Mouse (Mus musculus) left cerebral cortex, adult 11 months (tissue): ENCODE measurements around the gene Cpt1c.
A peak's percentile ranks its signal among the peaks of the same experiment; 100 is the strongest.

Experiments used
- DNase-seq: peaks from one replicate; pipeline ENCODE4 v3.0.0; 2022; ENCODE audit warnings: low spot score

Gene Cpt1c

GRCm38 (mm10) chr7:44999753-45000152, 25.1 kb upstream of the Cpt1c start:
- DNase-seq, result no peak

- no peak for DNase-seq
Measured at GRCm38 (mm10) chr7:44998501-44998955, 23.9 kb upstream of the Cpt1c start, which contains the start of gene Bcl2l12. Gene Bcl2l12 (minus strand): TSS chr7:44998712.

GRCm38 (mm10) chr7:44997940-44998428, 23.3 kb upstream of the Cpt1c start:
- DNase-seq, result no peak

GRCm38 (mm10) chr7:44997231-44997939, 22.7 kb upstream of the Cpt1c start, which contains the start of gene Irf3:
Gene Irf3 (plus strand): TSS chr7:44997648.
- peak; percentile 92 for DNase-seq

GRCm38 (mm10) chr7:44996672-44997071, 22.0 kb upstream of the Cpt1c start:
- DNase-seq, result no peak

GRCm38 (mm10) chr7:44986879-44987718, 12.4 kb upstream of the Cpt1c start:
- no peak for DNase-seq

- DNase-seq, result peak; percentile 99
Measured at GRCm38 (mm10) chr7:44986192-44986878, 11.7 kb upstream of the Cpt1c start, which contains the start of gene Prmt1. Gene Prmt1 (minus strand): TSS chr7:44986568.

- DNase-seq, result peak; percentile 58
Measured at GRCm38 (mm10) chr7:44985595-44986191, 11.0 kb upstream of the Cpt1c start.

GRCm38 (mm10) chr7:44984833-44985164, 10.1 kb upstream of the Cpt1c start:
- DNase-seq, result no peak

- DNase-seq, result no peak
Measured at GRCm38 (mm10) chr7:44983944-44984832, 9.5 kb upstream of the Cpt1c start.

- peak; percentile 62 for DNase-seq
Measured at GRCm38 (mm10) chr7:44983085-44983484, 8.4 kb upstream of the Cpt1c start.

- DNase-seq, result no peak
Measured at GRCm38 (mm10) chr7:44981539-44981938, 6.9 kb upstream of the Cpt1c start.

GRCm38 (mm10) chr7:44978300-44978699, 3.6 kb upstream of the Cpt1c start:
- DNase-seq, result no peak

- DNase-seq, result no peak
Measured at GRCm38 (mm10) chr7:44975117-44975419, 417 bp upstream of the Cpt1c start.

GRCm38 (mm10) chr7:44973415-44974130, 1.1 kb downstream of the Cpt1c start:
- DNase-seq, result no peak

- no peak for DNase-seq
Measured at GRCm38 (mm10) chr7:44971142-44971541, 3.5 kb downstream of the Cpt1c start.

GRCm38 (mm10) chr7:44970231-44970691, 4.4 kb downstream of the Cpt1c start:
- DNase-seq, result peak; percentile 83

- DNase-seq, result no peak
Measured at GRCm38 (mm10) chr7:44966638-44967037, 8.0 kb downstream of the Cpt1c start.

GRCm38 (mm10) chr7:44965975-44966374, 8.7 kb downstream of the Cpt1c start:
- DNase-seq, result no peak

- no peak for DNase-seq
Measured at GRCm38 (mm10) chr7:44964990-44965389, 9.7 kb downstream of the Cpt1c start.
